Mouse (Mus musculus): ENCODE results near the gene Gm21985. TPM values are rescaled to one million over a fixed set of nuclear protein-coding genes. Genes with fewer than 3 reads are reported as not detected.

Gm21985 gene
- total RNA-seq (2021) = 1 to 10 TPM in 1 of 2 experiments, under 1 TPM in 1; 0.42 to 1.1 TPM
- not detected in 2 replicates for polyA plus RNA-seq (2012; rRNA removed)
- long read RNA-seq, partial matches to known transcripts = 0 of 1 reads
- long read RNA-seq, other reads (novel, unspliced or antisense) = 1 of 1 reads

DNA sequence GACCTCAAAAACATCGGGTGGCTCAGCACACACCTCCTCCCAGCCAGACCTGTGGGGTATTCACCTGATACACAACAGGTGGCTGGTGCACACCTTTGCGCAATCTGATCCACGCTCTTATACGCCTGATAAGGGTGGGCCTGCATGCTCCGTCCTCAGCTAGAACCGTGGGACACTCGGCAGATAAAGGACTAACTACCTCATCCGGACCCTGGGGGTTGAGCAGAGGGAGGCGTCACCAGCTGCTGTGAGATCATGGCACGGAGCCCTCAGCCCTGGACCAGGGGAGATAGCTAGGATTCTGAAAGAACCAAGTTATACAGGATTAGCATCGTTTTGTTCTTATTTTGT lies at the start of gene Gm21985:
Gm21985 (plus strand) TSS at position 73 of the 351 bp plus-strand sequence.
- peak; percentile 76 to 78 for DNase-seq
- peak within 1 kb of the TSS; percentile 99 for H3K27ac ChIP-seq
- H3K79me2 ChIP-seq (replicated peaks; ENCODE audit: control insufficient read depth, insufficient read depth, low read length) = no peaks in the 10 kb centered on the region
- peak within 1 kb of the TSS; percentile 85 for H3K9ac ChIP-seq (ENCODE audit: low read depth, low read length)
- H3K4me3 ChIP-seq = peak within 1 kb of the TSS; percentile 67
- intact Hi-C loops (cut with DNase I) = loop anchor here (2.0 to 10.0 kb wide), 4 partner anchors 17 to 219 kb away; partner anchors contain the start of genes Chrm5 and Emc7
- no peak for TF ChIP-seq CTCF (IDR thresholded peaks at IDR 0.05)
- 0 out of 2 replicates have a peak, but pooled peaks have one; percentile 30 for TF ChIP-seq POLR2A (IDR thresholded peaks at IDR 0.05; ENCODE audit: insufficient read depth, low read depth, low read length)
- TF ChIP-seq EP300 (IDR thresholded peaks at IDR 0.05; ENCODE audit: insufficient read depth, low read depth, low read length) = no peak
- 1% methylated on average over 11 of the region's 11 CpGs for WGBS
- H3K4me1 ChIP-seq (ENCODE audit: control insufficient read depth, insufficient read depth, low read length) = peaks cover 6% of the 10 kb centered on the region
- no peaks in the 10 kb centered on the region for H3K27me3 ChIP-seq (ENCODE audit: control insufficient read depth, insufficient read depth, low read length)
- peaks cover 7% of the 10 kb centered on the region for H3K36me3 ChIP-seq (ENCODE audit: control insufficient read depth, insufficient read depth, low read length)

GRCm38 (mm10) chr2:112217614-112218013 lies 48.5 kb upstream of the Gm21985 start:
- H3K36me3 ChIP-seq (ENCODE audit: control insufficient read depth, insufficient read depth, low read length) = no peaks in the 10 kb centered on the region
- no peaks in the 10 kb centered on the region for H3K4me1 ChIP-seq (ENCODE audit: control insufficient read depth, insufficient read depth, low read length)
- WGBS = 64% methylated on average over 6 of the region's 6 CpGs
- no peak overlapping the region for H3K9ac ChIP-seq (ENCODE audit: low read depth, low read length)
- H3K27me3 ChIP-seq (ENCODE audit: control insufficient read depth, insufficient read depth, low read length) = no peaks in the 10 kb centered on the region
- H3K27ac ChIP-seq = no peak overlapping the region
- no peaks in the 10 kb centered on the region for H3K79me2 ChIP-seq (replicated peaks; ENCODE audit: control insufficient read depth, insufficient read depth, low read length)
- intact Hi-C loops (cut with DNase I) = loop anchor here (2.0 kb wide), 1 partner anchor 19 kb away; no protein-coding TSS in a partner anchor
- TF ChIP-seq CTCF (IDR thresholded peaks at IDR 0.05) = no peak
- no peak for TF ChIP-seq EP300 (IDR thresholded peaks at IDR 0.05; ENCODE audit: insufficient read depth, low read depth, low read length)
- TF ChIP-seq POLR2A (IDR thresholded peaks at IDR 0.05; ENCODE audit: insufficient read depth, low read depth, low read length) = no peak
- no peak overlapping the region for H3K4me3 ChIP-seq
- DNase-seq = no peak

DNA sequence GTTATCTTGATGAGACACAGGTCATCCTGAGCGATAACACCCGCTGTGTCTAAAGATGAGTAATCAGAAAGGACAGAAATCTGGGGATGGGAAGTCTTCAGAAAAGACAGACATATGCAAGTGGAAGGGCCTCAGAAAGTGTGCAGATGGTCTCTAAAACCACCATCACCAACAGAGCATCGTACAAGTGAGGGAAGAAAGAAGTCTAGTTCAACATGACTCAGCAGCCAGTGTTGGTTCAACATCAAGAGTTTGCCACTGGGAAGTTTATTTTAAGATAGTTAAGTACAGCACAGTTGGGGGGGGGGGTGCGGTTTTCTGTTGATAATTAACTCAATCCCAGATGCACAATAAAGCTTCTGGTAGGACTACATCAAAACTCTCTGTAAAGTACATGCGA lies 45.2 kb upstream of the Gm21985 start:
- 66% methylated on average over 5 of the region's 5 CpGs for WGBS
- Histone ChIP-seq H3K4me3 (no peak overlapping the region), H3K27ac (no peak overlapping the region), H3K4me1 (ENCODE audit: control insufficient read depth, insufficient read depth, low read length) (no peaks in the 10 kb centered on the region), H3K9ac (ENCODE audit: low read depth, low read length) (no peak overlapping the region), H3K27me3 (ENCODE audit: control insufficient read depth, insufficient read depth, low read length) (no peaks in the 10 kb centered on the region), H3K79me2 (replicated peaks; ENCODE audit: control insufficient read depth, insufficient read depth, low read length) (no peaks in the 10 kb centered on the region), H3K36me3 (ENCODE audit: control insufficient read depth, insufficient read depth, low read length) (no peaks in the 10 kb centered on the region)
- DNase-seq = no peak
- intact Hi-C loops (cut with DNase I) = no loop called here
- TF ChIP-seq POLR2A (IDR thresholded peaks at IDR 0.05; ENCODE audit: insufficient read depth, low read depth, low read length) (no peak), EP300 (IDR thresholded peaks at IDR 0.05; ENCODE audit: insufficient read depth, low read depth, low read length) (no peak), CTCF (IDR thresholded peaks at IDR 0.05) (no peak)

DNA sequence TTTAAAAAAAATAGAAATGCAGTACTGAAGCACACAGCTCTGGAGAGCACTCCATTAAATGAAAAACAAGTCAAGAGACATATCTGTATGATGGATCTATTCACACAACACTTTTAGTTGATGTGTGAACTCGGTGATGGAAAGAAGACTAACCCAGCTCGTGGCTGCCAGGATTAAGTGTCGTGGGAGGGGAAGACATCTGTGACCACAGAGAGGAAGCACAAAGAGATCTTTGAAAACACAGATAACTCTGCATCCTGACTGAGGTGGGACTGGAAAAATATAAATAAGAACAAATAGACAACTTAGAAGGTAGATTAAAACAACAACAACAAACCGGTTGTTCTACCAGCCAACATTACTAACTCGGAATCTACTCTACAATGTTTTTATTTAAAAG lies 43.5 kb upstream of the Gm21985 start:
- Histone ChIP-seq H3K4me1 (ENCODE audit: control insufficient read depth, insufficient read depth, low read length) (no peaks in the 10 kb centered on the region), H3K27me3 (ENCODE audit: control insufficient read depth, insufficient read depth, low read length) (no peaks in the 10 kb centered on the region), H3K79me2 (replicated peaks; ENCODE audit: control insufficient read depth, insufficient read depth, low read length) (no peaks in the 10 kb centered on the region), H3K4me3 (no peak overlapping the region), H3K9ac (ENCODE audit: low read depth, low read length) (no peak overlapping the region), H3K27ac (no peak overlapping the region), H3K36me3 (ENCODE audit: control insufficient read depth, insufficient read depth, low read length) (no peaks in the 10 kb centered on the region)
- intact Hi-C loops (cut with DNase I) = no loop called here
- WGBS = 40% methylated on average over 5 of the region's 5 CpGs
- TF ChIP-seq CTCF (IDR thresholded peaks at IDR 0.05) (no peak), EP300 (IDR thresholded peaks at IDR 0.05; ENCODE audit: insufficient read depth, low read depth, low read length) (no peak), POLR2A (IDR thresholded peaks at IDR 0.05; ENCODE audit: insufficient read depth, low read depth, low read length) (no peak)
- DNase-seq = no peak

- TF ChIP-seq CTCF (IDR thresholded peaks at IDR 0.05) = no peak
- no peak for TF ChIP-seq POLR2A (IDR thresholded peaks at IDR 0.05; ENCODE audit: insufficient read depth, low read depth, low read length)
- TF ChIP-seq EP300 (IDR thresholded peaks at IDR 0.05; ENCODE audit: insufficient read depth, low read depth, low read length) = no peak
- no peaks in the 10 kb centered on the region for H3K27me3 ChIP-seq (ENCODE audit: control insufficient read depth, insufficient read depth, low read length)
- no peak for DNase-seq
- no peaks in the 10 kb centered on the region for H3K4me1 ChIP-seq (ENCODE audit: control insufficient read depth, insufficient read depth, low read length)
- H3K36me3 ChIP-seq (ENCODE audit: control insufficient read depth, insufficient read depth, low read length) = no peaks in the 10 kb centered on the region
- intact Hi-C loops (cut with DNase I) = no loop called here
- H3K79me2 ChIP-seq (replicated peaks; ENCODE audit: control insufficient read depth, insufficient read depth, low read length) = no peaks in the 10 kb centered on the region
- no peak overlapping the region for H3K9ac ChIP-seq (ENCODE audit: low read depth, low read length)
- H3K4me3 ChIP-seq = no peak overlapping the region
- WGBS = 47% methylated on average over 4 of the region's 4 CpGs
- H3K27ac ChIP-seq = no peak overlapping the region
These were observed 41.8 kb upstream of the Gm21985 start for GRCm38 (mm10) chr2:112224356-112224755.

- no peak overlapping the region for H3K4me3 ChIP-seq
- H3K9ac ChIP-seq (ENCODE audit: low read depth, low read length) = no peak overlapping the region
- no peaks in the 10 kb centered on the region for H3K36me3 ChIP-seq (ENCODE audit: control insufficient read depth, insufficient read depth, low read length)
- no peaks in the 10 kb centered on the region for H3K27me3 ChIP-seq (ENCODE audit: control insufficient read depth, insufficient read depth, low read length)
- no peak overlapping the region for H3K27ac ChIP-seq
- no peaks in the 10 kb centered on the region for H3K79me2 ChIP-seq (replicated peaks; ENCODE audit: control insufficient read depth, insufficient read depth, low read length)
- TF ChIP-seq EP300 (IDR thresholded peaks at IDR 0.05; ENCODE audit: insufficient read depth, low read depth, low read length) (no peak), CTCF (IDR thresholded peaks at IDR 0.05) (no peak), POLR2A (IDR thresholded peaks at IDR 0.05; ENCODE audit: insufficient read depth, low read depth, low read length) (no peak)
- 41% methylated on average over 1 of the region's 1 CpGs for WGBS
- no peak for DNase-seq
- no peaks in the 10 kb centered on the region for H3K4me1 ChIP-seq (ENCODE audit: control insufficient read depth, insufficient read depth, low read length)
- intact Hi-C loops (cut with DNase I) = no loop called here
These were observed 33.5 kb upstream of the Gm21985 start for GRCm38 (mm10) chr2:112232623-112233022.

All from heart, adult 2 months (tissue).